Mouse (Mus musculus) lung, postnatal 0 days (tissue): Measurements from ENCODE around the gene Med28.

Source experiments
- CTCF ChIP-seq: IDR thresholded peaks from 2 replicates; pipeline ENCODE4 v1.5.1; 2016; ENCODE audit warnings: antibody characterized with exemption, mild to moderate bottlenecking
- EP300 ChIP-seq: IDR thresholded peaks from 2 replicates; pipeline ENCODE4 v1.6.1; 2016; ENCODE audit warnings: antibody characterized with exemption, mild to moderate bottlenecking, control low read depth

GRCm38 (mm10) chr5:45514599-45514998 is 5.4 kb upstream of the Med28 start:
- TF ChIP-seq CTCF = no peak
- TF ChIP-seq EP300 = no peak
